Mouse (Mus musculus): ENCODE measurements around the gene Fitm2.

Gene Fitm2

GRCm38 (mm10) chr2:163472466-163472851, at the start of gene Fitm2:
Fitm2 (minus strand) TSS chr2:163472629.
- DNase-seq (ENCODE audit: low spot score) = peak; percentile 87

- no peak for DNase-seq (ENCODE audit: low spot score)
Measured at GRCm38 (mm10) chr2:163506300-163507004, 34.0 kb upstream of the Fitm2 start, which contains the start of gene Hnf4a. Hnf4a (plus strand) TSS chr2:163506808.

GRCm38 (mm10) chr2:163503191-163503590, 30.8 kb upstream of the Fitm2 start:
- no peak for DNase-seq (ENCODE audit: low spot score)

GRCm38 (mm10) chr2:163502219-163502618, 29.8 kb upstream of the Fitm2 start:
- no peak for DNase-seq (ENCODE audit: low spot score)

- no peak for DNase-seq (ENCODE audit: low spot score)
Measured at GRCm38 (mm10) chr2:163494456-163494855, 22.0 kb upstream of the Fitm2 start.

GRCm38 (mm10) chr2:163493976-163494375, 21.5 kb upstream of the Fitm2 start:
- no peak for DNase-seq (ENCODE audit: low spot score)

GRCm38 (mm10) chr2:163493031-163493430, 20.6 kb upstream of the Fitm2 start:
- no peak for DNase-seq (ENCODE audit: low spot score)

GRCm38 (mm10) chr2:163492018-163492417, 19.6 kb upstream of the Fitm2 start, which contains the start of gene R3hdml:
R3hdml (plus strand) TSS chr2:163492318.
- DNase-seq (ENCODE audit: low spot score) = no peak

GRCm38 (mm10) chr2:163491351-163491750, 18.9 kb upstream of the Fitm2 start:
- DNase-seq (ENCODE audit: low spot score) = no peak

GRCm38 (mm10) chr2:163490656-163491055, 18.2 kb upstream of the Fitm2 start:
- no peak for DNase-seq (ENCODE audit: low spot score)

- no peak for DNase-seq (ENCODE audit: low spot score)
Measured at GRCm38 (mm10) chr2:163489725-163490291, 17.4 kb upstream of the Fitm2 start.

- DNase-seq (ENCODE audit: low spot score) = no peak
Measured at GRCm38 (mm10) chr2:163487360-163487759, 14.9 kb upstream of the Fitm2 start.

- no peak for DNase-seq (ENCODE audit: low spot score)
Measured at GRCm38 (mm10) chr2:163481539-163482029, 9.2 kb upstream of the Fitm2 start.

- no peak for DNase-seq (ENCODE audit: low spot score)
Measured at GRCm38 (mm10) chr2:163480191-163480825, 7.9 kb upstream of the Fitm2 start.

- DNase-seq (ENCODE audit: low spot score) = no peak
Measured at GRCm38 (mm10) chr2:163471710-163472465, 541 bp downstream of the Fitm2 start.

- DNase-seq (ENCODE audit: low spot score) = no peak
Measured at GRCm38 (mm10) chr2:163471136-163471535, 1.3 kb downstream of the Fitm2 start.

- DNase-seq (ENCODE audit: low spot score) = no peak
Measured at GRCm38 (mm10) chr2:163469711-163470110, 2.7 kb downstream of the Fitm2 start.

- no peak for DNase-seq (ENCODE audit: low spot score)
Measured at GRCm38 (mm10) chr2:163468866-163469265, 3.6 kb downstream of the Fitm2 start.

GRCm38 (mm10) chr2:163467585-163467984, 4.8 kb downstream of the Fitm2 start:
- DNase-seq (ENCODE audit: low spot score) = no peak

GRCm38 (mm10) chr2:163466771-163467170, 5.7 kb downstream of the Fitm2 start:
- no peak for DNase-seq (ENCODE audit: low spot score)

- DNase-seq (ENCODE audit: low spot score) = no peak
Measured at GRCm38 (mm10) chr2:163464562-163464961, 7.9 kb downstream of the Fitm2 start.

GRCm38 (mm10) chr2:163463998-163464397, 8.4 kb downstream of the Fitm2 start:
- no peak for DNase-seq (ENCODE audit: low spot score)

Data from ovary, adult 18-20 months (tissue).